Mouse (Mus musculus): ENCODE measurements around the gene Dpyd.

GRCm38 (mm10) chr3:119419087-119419709, 857.3 kb downstream of the Dpyd start:
- TF ChIP-seq POLR2A (IDR thresholded peaks at IDR 0.05; ENCODE audit: insufficient read depth, low read length) (no peak), EP300 (IDR thresholded peaks at IDR 0.05; ENCODE audit: insufficient read depth, low read depth, low read length) (no peak)
